Mouse (Mus musculus) skeletal muscle tissue, postnatal 0 days (tissue): ENCODE measurements around the gene Olfr1025-ps1. TPM values are rescaled to one million over a fixed set of nuclear protein-coding genes. Genes with fewer than 3 reads are reported as not detected.

Source experiments
- polyA plus RNA-seq: library from polyadenylated mRNA; unstranded; fragments of >200 nt; fragmentation: Nextera tagmentation; extraction: Ambion mirVana; gene quantifications from 2 replicates; pipeline ENCODE4 v1.2.1, GENCODE M21; 2015

The Olfr1025-ps1 gene
- not detected in 2 replicates for polyA plus RNA-seq

GRCm38 (mm10) chr2:85914893-85915292, at the start of gene Olfr1025-ps1:
Gene Olfr1025-ps1 (plus strand): TSS chr2:85915193.

GRCm38 (mm10) chr2:85868294-85868693, 46.7 kb upstream of the Olfr1025-ps1 start, which contains the start of gene Olfr1022:
Gene Olfr1022 (plus strand): TSS chr2:85868594.

GRCm38 (mm10) chr2:85885340-85885739, 29.7 kb upstream of the Olfr1025-ps1 start, which contains the start of gene Olfr1023:
Gene Olfr1023 (plus strand): TSS chr2:85885640.

GRCm38 (mm10) chr2:85904952-85905351, 10.0 kb upstream of the Olfr1025-ps1 start, which contains the start of gene Olfr1024:
Gene Olfr1024 (minus strand): TSS chr2:85905052.

GRCm38 (mm10) chr2:85921258-85921657, 6.3 kb downstream of the Olfr1025-ps1 start, which contains the start of gene Olfr1026:
Gene Olfr1026 (plus strand): TSS chr2:85921558.

GRCm38 (mm10) chr2:85950137-85950536, 35.1 kb downstream of the Olfr1025-ps1 start, which contains the start of gene Olfr1028:
Gene Olfr1028 (plus strand): TSS chr2:85950437.

Other genes starting within 250 kb of the Olfr1025-ps1 start
- not detected in 2 replicates for gene Olfr1006, start 236.4 kb upstream of the Olfr1025-ps1 start, polyA plus RNA-seq
- gene Olfr1008, start 225.8 kb upstream of the Olfr1025-ps1 start, polyA plus RNA-seq: not detected in 2 replicates
- not detected in 2 replicates for gene Olfr1009, start 199.8 kb upstream of the Olfr1025-ps1 start, polyA plus RNA-seq
- not detected in 2 replicates for gene Olfr1012, start 152.4 kb upstream of the Olfr1025-ps1 start, polyA plus RNA-seq
- gene Olfr1013, start 148.1 kb upstream of the Olfr1025-ps1 start, polyA plus RNA-seq: not detected in 2 replicates
- not detected in 2 replicates for gene Olfr1014, start 142.5 kb upstream of the Olfr1025-ps1 start, polyA plus RNA-seq
- not detected in 2 replicates for gene Olfr1015, start 133.2 kb upstream of the Olfr1025-ps1 start, polyA plus RNA-seq
- not detected in 2 replicates for gene Olfr1016, start 112.6 kb upstream of the Olfr1025-ps1 start, polyA plus RNA-seq
- not detected in 2 replicates for gene Olfr1018, start 96.7 kb upstream of the Olfr1025-ps1 start, polyA plus RNA-seq
- not detected in 2 replicates for gene Olfr1019, start 69.7 kb upstream of the Olfr1025-ps1 start, polyA plus RNA-seq
- gene Olfr1020, start 68.2 kb upstream of the Olfr1025-ps1 start, polyA plus RNA-seq: not detected in 2 replicates
- not detected in 2 replicates for gene Olfr1022, start 46.6 kb upstream of the Olfr1025-ps1 start, polyA plus RNA-seq
- gene Olfr1023, start 29.6 kb upstream of the Olfr1025-ps1 start, polyA plus RNA-seq: not detected in 2 replicates
- not detected in 2 replicates for gene Olfr1024, start 10.1 kb upstream of the Olfr1025-ps1 start, polyA plus RNA-seq
- gene Olfr1026, start 6.4 kb downstream of the Olfr1025-ps1 start, polyA plus RNA-seq: not detected in 2 replicates
- gene Olfr1028, start 35.2 kb downstream of the Olfr1025-ps1 start, polyA plus RNA-seq: not detected in 2 replicates
- not detected in 2 replicates for gene Olfr1029, start 58.7 kb downstream of the Olfr1025-ps1 start, polyA plus RNA-seq
- gene Olfr1030, start 64.1 kb downstream of the Olfr1025-ps1 start, polyA plus RNA-seq: not detected in 2 replicates
- gene Olfr1031, start 75.1 kb downstream of the Olfr1025-ps1 start, polyA plus RNA-seq: not detected in 2 replicates
- gene Olfr1032, start 90.3 kb downstream of the Olfr1025-ps1 start, polyA plus RNA-seq: not detected in 2 replicates
- gene Olfr1033, start 105.4 kb downstream of the Olfr1025-ps1 start, polyA plus RNA-seq: 0.53 and 2.5 TPM in 2 replicates
- gene Olfr1034, start 130.7 kb downstream of the Olfr1025-ps1 start, polyA plus RNA-seq: not detected in 2 replicates
- not detected in 2 replicates for gene Olfr1036, start 158.8 kb downstream of the Olfr1025-ps1 start, polyA plus RNA-seq
- not detected in 2 replicates for gene Olfr1037, start 172.2 kb downstream of the Olfr1025-ps1 start, polyA plus RNA-seq
- not detected in 2 replicates for gene Olfr1039, start 220.7 kb downstream of the Olfr1025-ps1 start, polyA plus RNA-seq
- gene Olfr1040, start 231.5 kb downstream of the Olfr1025-ps1 start, polyA plus RNA-seq: not detected in 2 replicates
- gene Olfr1042, start 246.6 kb downstream of the Olfr1025-ps1 start, polyA plus RNA-seq: not detected in 2 replicates